Mouse (Mus musculus) megakaryocyte-erythroid progenitor cell, adult 5 weeks (primary cell): Measurements from ENCODE around the gene Uchl1. TPM values are rescaled to one million over a fixed set of nuclear protein-coding genes. Genes with fewer than 3 reads are reported as not detected.

Experiments
- polyA plus RNA-seq: library from polyadenylated mRNA; stranded (reverse); fragments of >175 nt; gene quantifications from 2 replicates; pipeline ENCODE4 v1.2.3, GENCODE M21; 2012

Gene Uchl1
- polyA plus RNA-seq = 7.4 and 11.0 TPM in 2 replicates

GRCm38 (mm10) chr5:66675983-66676382 is at the start of gene Uchl1:
Gene Uchl1 (plus strand): TSS chr5:66676091.

Other genes starting within 250 kb of the Uchl1 start
- gene Apbb2, start 57.3 kb upstream of the Uchl1 start, polyA plus RNA-seq = 0.35 and 0.67 TPM in 2 replicates
- not detected in 2 replicates for gene Limch1, start 69.7 kb downstream of the Uchl1 start, polyA plus RNA-seq